15 mouse cellular contexts compared by ENCODE assay signal in the genomic region with DNA sequence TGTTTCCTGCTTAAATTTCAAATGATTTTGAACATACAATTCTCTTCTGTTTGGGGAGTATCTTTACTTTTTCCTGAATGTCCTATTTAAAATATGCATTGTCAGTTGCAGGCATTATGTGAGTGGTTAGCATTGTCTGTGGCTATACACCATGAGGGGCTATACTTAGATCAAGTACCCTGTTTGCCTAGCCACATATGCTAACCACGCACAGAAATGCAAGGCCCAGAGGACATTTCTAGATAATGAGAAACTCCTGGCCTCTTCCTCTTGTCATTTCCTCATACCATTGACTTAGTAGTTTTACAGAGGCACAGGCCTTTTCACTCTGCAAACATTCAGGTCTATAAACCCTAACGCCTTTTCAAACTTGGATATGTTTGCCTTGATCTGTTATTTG.
"Had no signal": no experiment of that assay in that cellular context is flagged by ENCODE, and none has a peak within 500 bp of the region (broad histone marks: within the 10 kb centered on the region; RNA-seq: fewer than 3 reads in every experiment).

No protein-coding gene starts in this region.

- H3K36me3 ChIP-seq: midbrain, embryonic 13.5 days; midbrain, embryonic 15.5 days; neural tube, embryonic 12.5 days; stomach, embryonic 15.5 days had no signal

- H3K27me3 ChIP-seq: megakaryocyte, embryonic 14.5 days; midbrain, embryonic 13.5 days; midbrain, embryonic 15.5 days; neural tube, embryonic 12.5 days; stomach, embryonic 15.5 days had no signal

- H3K4me1 ChIP-seq: midbrain, embryonic 13.5 days; midbrain, embryonic 15.5 days; neural tube, embryonic 12.5 days; stomach, embryonic 15.5 days had no signal

- H3K4me3 ChIP-seq: midbrain, embryonic 13.5 days; midbrain, embryonic 15.5 days; neural tube, embryonic 12.5 days; stomach, embryonic 15.5 days had no signal

- H3K9me3 ChIP-seq: megakaryocyte, embryonic 14.5 days; midbrain, embryonic 13.5 days; midbrain, embryonic 15.5 days; neural tube, embryonic 12.5 days; stomach, embryonic 15.5 days had no signal

- DNase-seq: lung, adult 18-20 months; lung, embryonic 14.5 days; lung, postnatal 10 days; lung, postnatal 4 days; right cerebral cortex, postnatal 14 days; thymus, adult 2 months; thymus, postnatal 25 days; thymus, postnatal 4 days had no signal

- H3K4me2 ChIP-seq: lung, embryonic 14.5 days; midbrain, embryonic 11.5 days; midbrain, embryonic 13.5 days; midbrain, embryonic 15.5 days; neural tube, embryonic 12.5 days; stomach, embryonic 15.5 days had no signal

- ATAC-seq: midbrain, embryonic 13.5 days; midbrain, embryonic 15.5 days had no signal

- H3K9ac ChIP-seq: lung, embryonic 14.5 days; midbrain, embryonic 13.5 days; midbrain, embryonic 15.5 days; neural tube, embryonic 12.5 days; stomach, embryonic 15.5 days had no signal

- H3K27ac ChIP-seq: midbrain, embryonic 13.5 days; midbrain, embryonic 15.5 days; neural tube, embryonic 12.5 days; stomach, embryonic 15.5 days; stomach, postnatal 0 days had no signal
